Comparison of ENCODE assay signal across 17 mouse cellular contexts in genomic region chr16:33774972-33775371, GRCm38 (mm10). TPM values are rescaled to one million over a fixed set of nuclear protein-coding genes. Genes with fewer than 3 reads are reported as not detected.
DNase-seq lines count a peak whose midpoint lies in the region; ATAC-seq lines count a peak whose summit lies in the region.
"Had no signal": no experiment of that assay in that cellular context is flagged by ENCODE, and none has a peak within 500 bp of the region (broad histone marks: within the 10 kb centered on the region; RNA-seq: fewer than 3 reads in every experiment).

No protein-coding gene starts in this region.

- no peaks in the 10 kb centered on the region for H3K27me3 ChIP-seq in lung, embryonic 15.5 days
- H3K27me3 ChIP-seq: hindbrain, embryonic 15.5 days; Patski had no signal

- ATAC-seq in lung, embryonic 15.5 days (ENCODE audit: borderline replicate concordance, extremely low read depth, low FRiP score, low TSS enrichment) = no peak
- ATAC-seq in granulocyte monocyte progenitor cell, adult 5-6 weeks (replicated peaks; ENCODE audit: poor library complexity, severe bottlenecking) = peak; percentile 35
- ATAC-seq: forebrain, embryonic 16.5 days; midbrain, embryonic 16.5 days; Patski had no signal

- no peak overlapping the region for H3K4me2 ChIP-seq in lung, embryonic 15.5 days
- H3K4me2 ChIP-seq: hindbrain, embryonic 15.5 days had no signal

- 0 out of 2 replicates have a peak, but pooled peaks cover 3% of the 10 kb centered on the region for H3K4me1 ChIP-seq in lung, embryonic 15.5 days
- H3K4me1 ChIP-seq: hindbrain, embryonic 15.5 days had no signal

- H3K9ac ChIP-seq in lung, embryonic 15.5 days = no peak overlapping the region
- H3K9ac ChIP-seq: hindbrain, embryonic 15.5 days had no signal

- peak; percentile 27 to 47 for DNase-seq in cerebellum, postnatal 25 days
- no peak for DNase-seq in cerebellum, postnatal 14 days
- no peak for DNase-seq in lung, postnatal 36 days
- DNase-seq in adrenal gland, postnatal 14 days = peak; percentile 32
- DNase-seq in gastrocnemius, postnatal 10 days = no peak
- DNase-seq: gastrocnemius, postnatal 25 days; kidney, adult 9 months; right cerebral cortex, postnatal 25 days; thymus, postnatal 14 days had no signal

- no peaks in the 10 kb centered on the region for H3K9me3 ChIP-seq in lung, embryonic 15.5 days
- H3K9me3 ChIP-seq: hindbrain, embryonic 15.5 days had no signal

- no peak overlapping the region for H3K4me3 ChIP-seq in lung, embryonic 15.5 days
- H3K4me3 ChIP-seq: hindbrain, embryonic 15.5 days; layer of hippocampus, adult 2 months had no signal

- H3K36me3 ChIP-seq in lung, embryonic 15.5 days = no peaks in the 10 kb centered on the region
- H3K36me3 ChIP-seq: hindbrain, embryonic 15.5 days had no signal

- peak overlapping the region; percentile 65 for H3K27ac ChIP-seq in lung, embryonic 15.5 days
- H3K27ac ChIP-seq: hindbrain, embryonic 15.5 days; layer of hippocampus, adult 2 months had no signal

- 34% methylated on average over 3 of the region's 3 CpGs for WGBS in lung, embryonic 15.5 days

RNA-seq across cellular contexts. Expression of gene Muc13, which starts 18.9 kb away (rescaled TPM):
- polyA plus RNA-seq in lung, embryonic 15.5 days (2015; fragmentation: Nextera tagmentation; extraction: Ambion mirVana) = 0.05 and 0.11 TPM in 2 replicates
- 0.22 TPM in 1 of 2 replicates, not detected in the other for total RNA-seq in adrenal gland, postnatal 14 days (2021)
- total RNA-seq in granulocyte monocyte progenitor cell, adult 5-6 weeks (2014; fragmentation: Nextera tagmentation) = 41.1 and 69.5 TPM in 2 replicates
- total RNA-seq in granulocyte monocyte progenitor cell, adult 5-6 weeks (2017) = 53.2 and 60.5 TPM in 2 replicates
- total RNA-seq in gastrocnemius, postnatal 10 days (2021) = under 1 TPM in 1 of 2 experiments, not detected in 1; 0.09 TPM
- total RNA-seq: CH12.LX; gastrocnemius, postnatal 25 days; layer of hippocampus, adult 2 months had no signal
- polyA plus RNA-seq: midbrain, embryonic 16.5 days; Patski had no signal

RNA-seq across cellular contexts. Expression of gene Itgb5, which starts 54.5 kb away (rescaled TPM):
- polyA plus RNA-seq in lung, embryonic 15.5 days (2015; fragmentation: Nextera tagmentation; extraction: Ambion mirVana) = 49.8 and 51.3 TPM in 2 replicates
- total RNA-seq in adrenal gland, postnatal 14 days (2021) = 103 and 118 TPM in 2 replicates
- 8.1 and 19.6 TPM in 2 replicates for total RNA-seq in granulocyte monocyte progenitor cell, adult 5-6 weeks (2014; fragmentation: Nextera tagmentation)
- 9.2 and 13.4 TPM in 2 replicates for total RNA-seq in granulocyte monocyte progenitor cell, adult 5-6 weeks (2017)
- total RNA-seq in gastrocnemius, postnatal 10 days (2021) = 10 to 100 TPM; 34.1 to 40.8 TPM

Comparison
In these comparisons a context has a peak if more than half of its experiments do, and no peak if none do; other contexts are left out.
1. DNase-seq: peak in cerebellum, postnatal 25 days (2 of 2) and adrenal gland, postnatal 14 days (single experiment); none in cerebellum, postnatal 14 days (0 of 2), lung, postnatal 36 days (single experiment) and gastrocnemius, postnatal 10 days (single experiment).
2. RNA of gene Muc13, which starts 18.9 kb away (total RNA-seq): 41.1 to 69.5 TPM in granulocyte monocyte progenitor cell, adult 5-6 weeks; 0.22 TPM in adrenal gland, postnatal 14 days and 0.09 TPM in gastrocnemius, postnatal 10 days; every median in the first group is over 10 times any median in the second.